Mouse (Mus musculus) kidney, postnatal 25 days (tissue): ENCODE results near the gene Usp33.

ENCODE experiments used
- DNase-seq, 2 experiments: peaks; one replicate each; pipeline ENCODE4 v3.0.0; 2021; ENCODE audit warnings: mixed read lengths in 2 of 2

Gene Usp33

DNA sequence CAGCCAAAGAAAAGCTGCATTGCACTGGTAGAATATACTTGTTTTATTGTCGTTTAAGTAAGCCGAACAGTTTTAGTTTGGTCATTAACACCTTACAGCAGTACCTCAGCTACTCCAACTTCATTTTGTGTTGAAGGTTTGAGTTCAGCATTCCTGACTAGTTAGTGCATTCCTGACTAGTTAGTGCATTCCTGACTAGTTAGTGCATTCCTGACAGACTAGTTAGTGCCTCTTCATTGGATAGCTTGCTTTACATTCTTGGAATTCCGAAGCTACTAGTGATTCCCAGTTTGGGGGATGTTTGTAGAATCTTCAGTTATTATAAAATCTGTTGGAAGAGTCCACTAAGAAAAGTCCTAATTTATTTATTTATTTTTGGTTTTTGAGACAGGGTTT is 56.4 kb downstream of the Usp33 start:
- DNase-seq, result no peak

DNA sequence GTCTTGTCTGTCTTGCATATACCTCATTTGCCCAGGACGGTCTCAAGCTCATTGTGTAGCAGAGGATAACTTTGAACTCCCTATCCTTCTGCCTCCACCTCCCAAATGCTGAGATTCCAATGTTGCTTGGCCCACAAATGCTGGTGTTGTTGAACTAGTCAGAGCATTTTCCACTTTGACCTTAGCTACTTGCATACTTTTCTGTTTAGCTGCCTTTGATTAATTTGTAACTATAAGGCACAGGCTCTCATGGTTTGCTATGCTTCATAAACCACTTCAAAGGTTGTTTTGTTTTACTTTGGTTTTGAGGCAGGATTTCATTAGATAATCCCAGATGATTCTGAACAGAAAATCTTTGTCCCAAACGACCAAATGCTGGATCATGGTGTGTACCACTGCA is 57.5 kb downstream of the Usp33 start:
- DNase-seq, result peak; percentile 51 to 55

DNA sequence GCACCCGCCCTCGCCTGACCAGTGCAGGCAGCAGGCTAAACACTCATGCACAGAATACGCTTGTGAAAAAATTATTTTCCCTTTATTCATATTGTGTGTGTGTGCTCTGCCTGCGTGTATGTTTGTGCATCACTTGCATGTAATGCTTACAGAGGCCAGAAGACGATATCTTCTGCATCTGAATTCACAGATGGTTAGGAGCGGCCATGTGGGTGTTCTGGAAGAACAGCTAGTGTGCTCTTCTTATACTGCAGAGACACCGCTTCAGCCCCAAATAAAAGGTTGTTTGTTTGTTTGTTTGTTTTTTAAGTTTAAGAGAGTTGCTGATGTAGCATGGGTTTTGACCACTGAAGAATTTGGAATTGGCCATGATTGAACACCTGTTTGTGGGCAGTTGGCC is 59.1 kb downstream of the Usp33 start:
- DNase-seq, result no peak

GRCm38 (mm10) chr3:152405978-152406640 is 59.8 kb downstream of the Usp33 start:
- no peak for DNase-seq

DNA sequence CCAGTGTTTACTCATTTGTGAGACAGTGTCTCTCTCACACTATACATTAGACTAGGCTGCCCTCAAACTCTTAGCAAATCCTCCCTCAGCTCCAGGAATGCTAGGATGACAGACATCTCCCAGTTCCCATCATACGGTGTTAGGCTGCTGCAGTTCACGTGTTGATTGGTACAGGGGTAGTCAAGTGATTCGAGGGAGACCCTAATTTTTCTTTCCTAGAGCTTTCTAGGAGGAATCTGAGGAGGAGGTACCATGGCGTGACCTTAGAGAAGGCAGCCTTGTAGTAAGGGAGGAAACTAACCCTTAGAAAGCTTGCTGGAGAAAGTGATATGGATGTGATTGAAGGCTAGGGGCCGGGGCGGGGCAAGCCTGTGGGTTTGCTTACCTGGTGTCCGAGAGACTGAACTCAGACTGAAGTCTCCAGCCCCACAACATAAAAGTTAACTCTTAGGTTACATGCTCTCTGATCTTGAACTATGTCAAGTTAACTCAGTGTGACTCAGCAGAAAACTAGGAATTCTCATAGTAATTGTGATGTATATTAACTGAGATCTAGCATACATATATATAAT is 64.8 kb downstream of the Usp33 start:
- peak in 1 of 2 experiments; percentile 34 for DNase-seq

GRCm38 (mm10) chr3:152412362-152412761 is 66.1 kb downstream of the Usp33 start:
- no peak for DNase-seq

DNA sequence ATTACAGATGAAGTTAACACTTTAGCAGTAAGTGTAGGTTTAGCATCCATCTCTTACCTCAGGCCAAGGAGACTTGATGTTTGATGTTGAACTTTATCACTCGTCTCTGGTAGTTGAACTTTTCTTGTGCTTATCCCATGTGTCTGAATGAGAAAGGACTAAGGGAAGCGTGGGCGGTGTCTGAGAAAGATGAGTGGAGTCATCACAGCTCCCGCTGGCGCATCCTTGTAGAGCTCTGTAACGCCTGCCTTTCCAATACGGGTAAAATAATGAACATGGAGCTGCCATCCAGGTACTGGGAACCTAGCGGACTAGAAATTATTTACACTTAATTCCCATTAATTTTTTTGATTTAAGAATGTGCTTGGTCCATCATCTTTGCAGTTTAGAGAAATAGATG is 82.6 kb downstream of the Usp33 start:
- DNase-seq, result no peak

DNA sequence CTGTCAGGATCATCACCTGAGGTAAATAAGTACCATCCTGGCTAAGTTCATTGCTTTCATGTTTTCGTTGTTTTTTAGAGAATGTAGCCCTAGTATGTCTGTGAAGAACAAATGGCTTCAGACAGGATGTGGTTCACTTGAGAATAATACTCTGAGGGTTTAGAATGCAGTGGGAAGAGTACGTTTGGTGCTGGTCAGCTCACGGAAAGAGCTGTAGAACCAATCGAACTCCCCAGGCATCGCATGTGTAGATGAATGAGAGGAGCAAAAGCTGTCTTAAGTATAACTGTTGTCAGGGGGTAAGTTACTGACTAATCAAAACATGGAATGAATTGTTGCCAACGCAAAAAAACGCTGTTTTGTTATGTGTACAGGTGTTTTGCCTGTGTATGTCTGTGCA is 86.4 kb downstream of the Usp33 start:
- DNase-seq, result no peak

- no peak for DNase-seq
Measured at GRCm38 (mm10) chr3:152435590-152435989, 89.3 kb downstream of the Usp33 start.

- DNase-seq, result peak; percentile 15 to 41
Measured at GRCm38 (mm10) chr3:152438068-152438467, 91.8 kb downstream of the Usp33 start.

- DNase-seq, result no peak
Measured at GRCm38 (mm10) chr3:152442795-152443194, 96.5 kb downstream of the Usp33 start.
